Mouse (Mus musculus) CH12.LX (cell line): ENCODE data around the gene Abhd6. TPM values are rescaled to one million over a fixed set of nuclear protein-coding genes. Genes with fewer than 3 reads are reported as not detected.

ENCODE experiments used
- DNase-seq: peaks from one replicate; pipeline ENCODE4 v3.0.0-alpha.2; 2013; ENCODE audit errors: extremely low read depth
- H3K27ac ChIP-seq: 2 replicates; pipeline ENCODE4 v1.5.1; 2012; ENCODE audit warnings: low read depth, mild to moderate bottlenecking, control low read depth, moderate library complexity; ENCODE audit not compliant: insufficient read depth
- H3K27me3 ChIP-seq: replicated peaks from 2 replicates; pipeline ENCODE3; 2012; ENCODE audit warnings: inconsistent platforms
- H3K36me3 ChIP-seq, 2 experiments: replicated peaks in 1 of 2; 2 replicates each; pipeline versions ENCODE3 to v1.6.1; 2012; ENCODE audit warnings: inconsistent platforms in 1 of 2, low read length in 1 of 2, mild to moderate bottlenecking in 1 of 2, mixed read lengths in 1 of 2, moderate library complexity in 1 of 2; ENCODE audit not compliant: control insufficient read depth in 1 of 2, insufficient read depth in 1 of 2
- H3K4me1 ChIP-seq, 2 experiments: 2 replicates each; pipeline ENCODE4 v1.6.1; 2012; ENCODE audit warnings: inconsistent platforms in 1 of 2, moderate library complexity in 1 of 2; ENCODE audit not compliant: insufficient read depth in 2 of 2, control insufficient read depth in 1 of 2
- H3K4me2 ChIP-seq: 2 replicates; pipeline ENCODE4 v1.6.1; 2012; ENCODE audit warnings: low read depth, mild to moderate bottlenecking, control low read depth; ENCODE audit not compliant: poor library complexity, insufficient read depth, severe bottlenecking
- H3K4me3 ChIP-seq, 3 experiments: fragments of 150-350 bp in 1 of 3; sonication (generic) in 1 of 3; replicated peaks in 1 of 3; 2 replicates each; pipeline versions ENCODE3 to v1.5.1; 2011 to 2012; ENCODE audit warnings: low read depth in 2 of 3, low read length in 2 of 3, mild to moderate bottlenecking in 2 of 3, moderate library complexity in 2 of 3, control low read depth in 1 of 3, improper control_type of control experiment in 1 of 3, inconsistent platforms in 1 of 3, mixed read lengths in 1 of 3; ENCODE audit not compliant: poor library complexity in 1 of 3
- H3K79me2 ChIP-seq: replicated peaks from 2 replicates; pipeline ENCODE4 v1.6.1; 2012; ENCODE audit warnings: mild to moderate bottlenecking, moderate library complexity; ENCODE audit not compliant: control insufficient read depth, poor library complexity, insufficient read depth, severe bottlenecking; ENCODE audit errors: extremely low read depth
- H3K9ac ChIP-seq: 2 replicates; pipeline ENCODE4 v1.6.1; 2012; ENCODE audit warnings: low read depth, mild to moderate bottlenecking, control low read depth, moderate library complexity; ENCODE audit not compliant: insufficient read depth
- H3K9me3 ChIP-seq: replicated peaks from 2 replicates; pipeline ENCODE3; 2012; ENCODE audit warnings: low read length, inconsistent platforms, mixed read lengths
- CTCF ChIP-seq, 2 experiments: IDR thresholded peaks in 1 of 2; conservative IDR thresholded peaks in 1 of 2; 2 replicates each; pipeline ENCODE4 v1.5.1; 2011 to 2012; ENCODE audit warnings: low read depth in 2 of 2, low read length in 2 of 2, improper control_type of control experiment in 1 of 2, inconsistent platforms in 1 of 2, mild to moderate bottlenecking in 1 of 2, moderate library complexity in 1 of 2
- E2F4 ChIP-seq: IDR thresholded peaks from 2 replicates; pipeline ENCODE4 v1.6.1; 2011; ENCODE audit warnings: low read depth, low read length, improper control_type of control experiment; ENCODE audit not compliant: insufficient replicate concordance
- ETS1 ChIP-seq: conservative IDR thresholded peaks from 2 replicates; pipeline ENCODE4 v1.6.1; 2012; ENCODE audit warnings: low read depth, mild to moderate bottlenecking, inconsistent platforms, low read length, improper control_type of control experiment, moderate library complexity
- HCFC1 ChIP-seq: IDR thresholded peaks from 2 replicates; pipeline ENCODE4 v1.6.1; 2012; ENCODE audit warnings: low read depth, mild to moderate bottlenecking, inconsistent platforms, low read length, improper control_type of control experiment
- IRF4 ChIP-seq: IDR thresholded peaks from 2 replicates; pipeline ENCODE4 v1.6.1; 2014; ENCODE audit warnings: low read depth, mild to moderate bottlenecking, inconsistent platforms, low read length, improper control_type of control experiment
- JUN ChIP-seq: IDR thresholded peaks from 2 replicates; pipeline ENCODE4 v1.6.1; 2011; ENCODE audit warnings: low read depth, mild to moderate bottlenecking, low read length, improper control_type of control experiment, moderate library complexity; ENCODE audit not compliant: insufficient read depth
- KAT2A ChIP-seq: IDR thresholded peaks from 2 replicates; pipeline ENCODE4 v1.6.1; 2012; ENCODE audit warnings: low read length, improper control_type of control experiment, inconsistent platforms; ENCODE audit not compliant: insufficient replicate concordance
- MXI1 ChIP-seq: IDR thresholded peaks from 2 replicates; pipeline ENCODE4 v1.6.1; 2011; ENCODE audit warnings: mild to moderate bottlenecking, low read depth, low read length, improper control_type of control experiment
- POLR2A ChIP-seq: IDR thresholded peaks from 2 replicates; pipeline ENCODE4 v1.6.1; 2011; ENCODE audit warnings: low read depth, mild to moderate bottlenecking, improper control_type of control experiment, low read length
- RAD21 ChIP-seq: IDR thresholded peaks from 2 replicates; pipeline ENCODE4 v1.6.1; 2011; ENCODE audit warnings: low read depth, mild to moderate bottlenecking, low read length, improper control_type of control experiment, moderate library complexity
- SIN3A ChIP-seq: IDR thresholded peaks from 2 replicates; pipeline ENCODE4 v1.6.1; 2012; ENCODE audit warnings: low read length, improper control_type of control experiment, inconsistent platforms
- TBP ChIP-seq: conservative IDR thresholded peaks from 2 replicates; pipeline ENCODE4 v1.6.1; 2011; ENCODE audit warnings: low read depth, low read length, improper control_type of control experiment
- USF1 ChIP-seq: IDR thresholded peaks from 2 replicates; pipeline ENCODE4 v1.6.1; 2014; ENCODE audit warnings: low read depth, mild to moderate bottlenecking, inconsistent platforms, low read length, improper control_type of control experiment
- USF2 ChIP-seq: conservative IDR thresholded peaks from 2 replicates; pipeline ENCODE4 v1.6.1; 2011; ENCODE audit warnings: low read depth, low read length, improper control_type of control experiment
- ZC3H11A ChIP-seq: IDR thresholded peaks from 2 replicates; pipeline ENCODE4 v1.6.1; 2012; ENCODE audit warnings: low read depth, mild to moderate bottlenecking, inconsistent platforms, low read length, improper control_type of control experiment
- ZKSCAN1 ChIP-seq: IDR thresholded peaks from 2 replicates; pipeline ENCODE4 v1.6.1; 2012; ENCODE audit warnings: low read depth, inconsistent platforms, low read length, improper control_type of control experiment, borderline replicate concordance
- ZMIZ1 ChIP-seq: IDR thresholded peaks from 2 replicates; pipeline ENCODE4 v1.6.1; 2012; ENCODE audit warnings: low read depth, mild to moderate bottlenecking, inconsistent platforms, low read length, improper control_type of control experiment
- ZNF384 ChIP-seq: IDR thresholded peaks from 2 replicates; pipeline ENCODE4 v1.6.1; 2012; ENCODE audit warnings: low read depth, low read length, improper control_type of control experiment, inconsistent platforms
- dilution Hi-C: fragments of 300-500 bp; cut with MboI; formaldehyde crosslinking; loops from 2 replicates; pipeline ENCODE4 v1.14.3; 2020; ENCODE audit warnings: low sequenced_read_pairs; ENCODE audit not compliant: extremely low pct_unique_long_range_greater_than_20kb, extremely low pct_ligation_motif_present
- in situ Hi-C: fragments of 300-500 bp; cut with MboI; formaldehyde crosslinking; loops from 3 replicates; pipeline ENCODE4 v1.14.3; 2019; ENCODE audit warnings: low sequenced_read_pairs, low pct_ligation_motif_present, low pct_unique_long_range_greater_than_20kb, mixed read lengths
- polyA plus RNA-seq: library from polyadenylated mRNA; unstranded; fragments of >175 nt; gene quantifications from 2 replicates; pipeline ENCODE4 v1.2.1, GENCODE M21; 2012; ENCODE audit warnings: low read depth; ENCODE audit not compliant: insufficient read length
- total RNA-seq, 2 experiments: library from RNA; depleted of rRNA; stranded (reverse); fragments of 300-350 nt in 1 of 2; fragments of >200 nt in 1 of 2; gene quantifications; 2 replicates each; pipeline ENCODE4 v1.2.3; 2012 to 2014

Abhd6 gene
- total and polyA plus RNA-seq, 3 experiments, result 31.9 to 55.9 (median 36.0) TPM

GRCm38 (mm10) chr14:8101886-8102285 lies 99.2 kb downstream of the Abhd6 start:
- H3K9me3 ChIP-seq, result no peaks in the 10 kb centered on the region
- no peak for TF ChIP-seq ZMIZ1
- no peak for TF ChIP-seq JUN
- TF ChIP-seq RAD21, result no peak
- no peak for TF ChIP-seq ZNF384
- TF ChIP-seq, all 38 proteins: peak for 0
- H3K79me2 ChIP-seq, result peaks cover 27% of the 10 kb centered on the region
- in situ Hi-C loops, result no loop called here
- no peak overlapping the region for H3K4me3 ChIP-seq
- no peak overlapping the region for H3K27ac ChIP-seq
- H3K9ac ChIP-seq, result no peak overlapping the region
- H3K36me3 ChIP-seq, result peaks cover 0 to 48% of the 10 kb centered on the region in 2 experiments
- H3K4me1 ChIP-seq, result peaks cover 0 to 71% of the 10 kb centered on the region in 2 experiments; a peak in 3 of 4 replicates
- H3K4me2 ChIP-seq, result no peak overlapping the region
- dilution Hi-C loops, result no loop called here
- H3K27me3 ChIP-seq, result no peaks in the 10 kb centered on the region
- no peak for DNase-seq

GRCm38 (mm10) chr14:8102676-8103075 lies 100.0 kb downstream of the Abhd6 start:
- DNase-seq, result no peak
- no peak overlapping the region for H3K4me3 ChIP-seq
- TF ChIP-seq KAT2A, result no peak
- TF ChIP-seq TBP, result no peak
- TF ChIP-seq POLR2A, result no peak
- TF ChIP-seq IRF4, result no peak
- no peak for TF ChIP-seq RAD21
- no peak for TF ChIP-seq ETS1
- TF ChIP-seq E2F4, result no peak
- TF ChIP-seq CTCF (conservative IDR thresholded peaks at IDR 0.05 in 1 of 2, IDR thresholded peaks at IDR 0.05 in 1 of 2; ENCODE audit: low read depth in 2 of 2, low read length in 2 of 2), result no peak
- TF ChIP-seq MXI1, result no peak
- TF ChIP-seq ZKSCAN1, result no peak
- TF ChIP-seq HCFC1, result no peak
- no peak for TF ChIP-seq SIN3A
- no peak for TF ChIP-seq ZC3H11A
- TF ChIP-seq USF1, result no peak
- no peak for TF ChIP-seq USF2
- TF ChIP-seq ZNF384, result no peak
- no peaks in the 10 kb centered on the region for H3K9me3 ChIP-seq
- peaks cover 27% of the 10 kb centered on the region for H3K79me2 ChIP-seq
- H3K9ac ChIP-seq, result no peak overlapping the region
- in situ Hi-C loops (no loop called here), dilution Hi-C loops (no loop called here)
- peaks cover under 1 to 70% of the 10 kb centered on the region in 2 experiments; a peak in 3 of 4 replicates for H3K4me1 ChIP-seq
- H3K4me2 ChIP-seq, result no peak overlapping the region
- peaks cover 0 to 53% of the 10 kb centered on the region in 2 experiments for H3K36me3 ChIP-seq
- H3K27ac ChIP-seq, result no peak overlapping the region
- no peaks in the 10 kb centered on the region for H3K27me3 ChIP-seq

Other genes with a start within 250 kb of the Abhd6 start
- gene Gm26661, start 211.3 kb upstream of the Abhd6 start, total RNA-seq (2012; rRNA removed), result not detected in 2 replicates
- gene Gm26661, start 211.3 kb upstream of the Abhd6 start, total RNA-seq (2014; rRNA removed), result not detected in 2 replicates
- not detected in 2 replicates for gene Gm26661, start 211.3 kb upstream of the Abhd6 start, polyA plus RNA-seq
- 51.4 and 74.0 TPM in 2 replicates for gene Flnb, start 184.9 kb upstream of the Abhd6 start, total RNA-seq (2012; rRNA removed)
- gene Flnb, start 184.9 kb upstream of the Abhd6 start, total RNA-seq (2014; rRNA removed), result 28.9 and 29.5 TPM in 2 replicates
- gene Flnb, start 184.9 kb upstream of the Abhd6 start, polyA plus RNA-seq, result 52.4 and 61.6 TPM in 2 replicates
- not detected in 2 replicates for gene Gm45521, start 45.6 kb upstream of the Abhd6 start, total RNA-seq (2012; rRNA removed)
- not detected in 2 replicates for gene Gm45521, start 45.6 kb upstream of the Abhd6 start, total RNA-seq (2014; rRNA removed)
- not detected in 2 replicates for gene Gm45521, start 45.6 kb upstream of the Abhd6 start, polyA plus RNA-seq
- 1.5 and 2.5 TPM in 2 replicates for gene Dnase1l3, start 8.3 kb upstream of the Abhd6 start, total RNA-seq (2012; rRNA removed)
- gene Dnase1l3, start 8.3 kb upstream of the Abhd6 start, total RNA-seq (2014; rRNA removed), result 2.5 and 2.9 TPM in 2 replicates
- 30.4 and 36.0 TPM in 2 replicates for gene Dnase1l3, start 8.3 kb upstream of the Abhd6 start, polyA plus RNA-seq
- gene Rpp14, start 77.5 kb downstream of the Abhd6 start, total RNA-seq (2012; rRNA removed), result 32.4 and 46.9 TPM in 2 replicates
- gene Rpp14, start 77.5 kb downstream of the Abhd6 start, total RNA-seq (2014; rRNA removed), result 132 and 140 TPM in 2 replicates
- gene Rpp14, start 77.5 kb downstream of the Abhd6 start, polyA plus RNA-seq, result 101 and 121 TPM in 2 replicates
- gene Pxk, start 95.3 kb downstream of the Abhd6 start, total RNA-seq (2012; rRNA removed), result 11.7 and 13.1 TPM in 2 replicates
- 28.9 and 29.4 TPM in 2 replicates for gene Pxk, start 95.3 kb downstream of the Abhd6 start, total RNA-seq (2014; rRNA removed)
- gene Pxk, start 95.3 kb downstream of the Abhd6 start, polyA plus RNA-seq, result 47.2 and 55.7 TPM in 2 replicates
- 100 and 108 TPM in 2 replicates for gene Pdhb, start 170.1 kb downstream of the Abhd6 start, total RNA-seq (2012; rRNA removed)
- gene Pdhb, start 170.1 kb downstream of the Abhd6 start, total RNA-seq (2014; rRNA removed), result 205 and 223 TPM in 2 replicates
- gene Pdhb, start 170.1 kb downstream of the Abhd6 start, polyA plus RNA-seq, result 122 and 132 TPM in 2 replicates
- 1.7 and 2.9 TPM in 2 replicates for gene Kctd6, start 211.2 kb downstream of the Abhd6 start, total RNA-seq (2012; rRNA removed)
- gene Kctd6, start 211.2 kb downstream of the Abhd6 start, total RNA-seq (2014; rRNA removed), result 3.7 and 3.8 TPM in 2 replicates
- 3.3 and 4.2 TPM in 2 replicates for gene Kctd6, start 211.2 kb downstream of the Abhd6 start, polyA plus RNA-seq